Mouse (Mus musculus): ENCODE results near the gene Ctsw. TPM values are rescaled to one million over a fixed set of nuclear protein-coding genes. Genes with fewer than 3 reads are reported as not detected.
A peak's percentile ranks its signal among the peaks of the same experiment; 100 is the strongest.

The Ctsw gene
- total RNA-seq (2018; cell fraction: chromatin; rRNA removed): not detected
- not detected for total RNA-seq (2018; cell fraction: cytosol; rRNA removed)
- under 1 TPM in 1 of 26 experiments, not detected in 25; 0.51 TPM for total RNA-seq (2018; cell fraction: nucleus; rRNA removed)
- polyA plus RNA-seq (2018): 0.24 to 0.53 TPM in 2 of 3 replicates, not detected in the other

DNA sequence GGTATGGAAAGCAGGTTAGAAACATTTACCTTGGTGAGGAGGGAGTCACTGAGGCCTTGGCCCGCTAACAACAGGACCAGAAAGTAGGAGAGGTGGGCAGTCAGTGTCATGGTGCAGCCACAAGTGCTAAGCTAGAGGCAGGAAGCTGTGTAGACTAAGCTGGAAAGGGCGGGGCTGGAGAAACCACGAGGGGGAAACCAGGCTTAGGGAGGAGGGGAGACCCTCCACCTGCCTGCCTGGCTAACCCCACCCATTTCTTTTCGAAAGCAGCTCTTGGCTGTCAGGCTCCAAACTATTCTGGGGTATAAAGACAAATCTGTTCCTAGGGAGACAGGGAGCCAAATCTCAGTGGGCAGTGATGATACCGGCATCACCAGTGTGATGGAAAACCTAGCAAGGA is at the start of gene Ctsw:
Gene Ctsw (minus strand): TSS at position 134 of the 400 bp plus-strand sequence.
- H3K27ac ChIP-seq: no peak within 1 kb of the TSS
- WGBS (ENCODE audit: missing documents): 34% methylated on average over 5 of the region's 5 CpGs
- H3K4me3 ChIP-seq (ENCODE audit: inconsistent target): no peak within 1 kb of the TSS
- peaks cover 42% of the 10 kb centered on the region for H3K36me3 ChIP-seq (ENCODE audit: inconsistent target)
- H3K79me2 ChIP-seq (ENCODE audit: inconsistent target): no peaks in the 10 kb centered on the region

DNA sequence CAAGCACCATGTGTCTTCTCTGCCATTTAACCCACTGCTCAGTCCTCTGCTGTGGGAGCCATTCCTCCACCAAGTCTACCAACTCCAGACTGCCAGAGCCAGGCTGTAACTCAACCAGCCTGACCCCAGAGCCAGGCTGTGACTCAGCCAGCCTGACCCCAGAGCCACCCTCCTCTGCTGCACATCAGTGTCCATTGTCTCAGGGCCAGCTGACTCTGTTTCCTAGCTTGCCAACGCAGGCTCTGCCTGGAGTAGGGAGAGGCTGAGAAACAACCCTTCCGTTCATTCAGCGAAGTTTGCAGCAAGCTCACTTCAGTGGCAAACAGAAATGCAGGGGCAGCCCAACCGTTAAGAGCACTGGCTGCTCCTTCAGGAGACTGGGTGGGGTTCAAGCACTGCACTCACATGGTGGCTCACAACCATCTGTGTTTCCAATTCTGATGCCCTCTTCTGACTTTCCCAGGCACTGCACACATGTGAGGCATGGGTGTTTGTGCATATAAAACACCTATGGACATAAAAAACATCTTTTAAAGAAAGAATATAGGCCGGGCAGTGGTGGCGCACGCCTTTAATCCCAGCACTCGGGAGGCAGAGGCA is 48.7 kb upstream of the Ctsw start:
- peaks cover 2% of the 10 kb centered on the region; the same call in 1 of the 2 replicates for H3K79me2 ChIP-seq (ENCODE audit: inconsistent target)
- H3K27ac ChIP-seq: no peak overlapping the region
- no peak overlapping the region for H3K4me3 ChIP-seq (ENCODE audit: inconsistent target)
- 92% methylated on average over 8 of the region's 8 CpGs for WGBS (ENCODE audit: missing documents)
- H3K36me3 ChIP-seq (ENCODE audit: inconsistent target): no peaks in the 10 kb centered on the region

DNA sequence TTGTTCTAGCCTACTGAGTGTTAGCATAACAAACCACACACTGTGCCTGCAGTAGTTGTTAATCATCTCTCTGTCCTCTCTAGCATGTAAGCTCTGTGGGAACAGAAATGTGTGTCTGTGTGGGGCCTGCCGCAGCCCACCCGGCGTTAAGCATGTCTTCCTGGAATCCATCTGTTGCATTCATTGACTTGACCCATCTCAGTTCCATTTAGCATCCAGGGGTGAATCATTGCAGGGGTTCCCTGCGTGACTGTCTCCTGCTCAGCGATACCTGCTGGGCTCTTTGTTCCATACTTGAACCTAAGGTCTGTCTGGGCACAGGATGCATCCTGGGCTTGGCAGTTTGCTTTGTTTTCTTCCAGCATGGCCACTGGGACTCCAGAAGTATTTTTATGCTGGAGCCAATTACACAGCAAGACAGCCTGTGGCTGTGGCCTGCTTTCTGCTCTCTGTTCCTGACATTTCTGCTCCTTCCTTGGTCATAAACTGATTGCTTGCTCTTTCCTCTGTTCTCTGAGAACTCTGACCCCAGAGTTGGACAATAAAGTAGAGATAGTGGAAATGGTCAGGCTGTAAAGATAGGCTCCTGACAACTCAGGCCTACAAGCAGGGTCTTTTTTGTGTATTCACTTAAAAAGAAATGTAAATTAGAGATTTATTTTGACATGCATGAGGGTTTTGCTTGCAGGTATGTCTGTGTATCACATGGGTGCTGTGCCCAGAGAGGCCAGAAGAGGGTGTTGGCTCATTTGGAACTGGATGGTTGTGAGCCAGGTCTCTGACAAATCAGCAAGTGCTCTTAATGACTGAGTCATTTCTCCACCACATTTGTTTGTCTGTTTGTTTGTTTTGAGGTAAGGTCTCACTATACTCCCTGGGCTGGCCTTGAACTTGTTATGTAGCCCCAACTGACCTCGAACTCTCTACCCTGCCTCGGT is 47.8 kb upstream of the Ctsw start:
- 95% methylated on average over 7 of the region's 7 CpGs for WGBS (ENCODE audit: missing documents)
- no peak overlapping the region for H3K27ac ChIP-seq
- peaks cover 10% of the 10 kb centered on the region for H3K79me2 ChIP-seq (ENCODE audit: inconsistent target)
- H3K4me3 ChIP-seq (ENCODE audit: inconsistent target): no peak overlapping the region
- no peaks in the 10 kb centered on the region for H3K36me3 ChIP-seq (ENCODE audit: inconsistent target)

DNA sequence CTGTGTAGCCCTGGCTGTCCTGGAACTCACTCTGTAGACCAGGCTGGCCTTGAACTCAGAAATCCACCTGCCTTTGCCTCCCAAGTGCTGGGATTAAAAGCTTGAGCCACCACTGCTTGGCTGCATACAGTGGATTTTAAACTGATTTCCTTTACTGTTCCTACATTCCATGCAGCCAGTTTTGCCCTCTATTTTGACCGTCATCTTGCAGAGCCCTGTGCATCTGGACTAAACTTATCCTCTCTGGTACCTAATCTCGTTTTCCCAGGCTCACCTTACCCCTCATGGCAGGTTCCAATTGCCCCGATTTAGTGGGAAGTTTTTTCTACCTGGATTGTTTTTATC is 44.7 kb upstream of the Ctsw start:
- WGBS (ENCODE audit: missing documents): 47% methylated on average over 3 of the region's 3 CpGs
- Histone ChIP-seq H3K4me3 (ENCODE audit: inconsistent target) (no peak overlapping the region), H3K36me3 (ENCODE audit: inconsistent target) (no peaks in the 10 kb centered on the region), H3K79me2 (ENCODE audit: inconsistent target) (peaks cover 38% of the 10 kb centered on the region), H3K27ac (peak overlapping the region; percentile 78)

DNA sequence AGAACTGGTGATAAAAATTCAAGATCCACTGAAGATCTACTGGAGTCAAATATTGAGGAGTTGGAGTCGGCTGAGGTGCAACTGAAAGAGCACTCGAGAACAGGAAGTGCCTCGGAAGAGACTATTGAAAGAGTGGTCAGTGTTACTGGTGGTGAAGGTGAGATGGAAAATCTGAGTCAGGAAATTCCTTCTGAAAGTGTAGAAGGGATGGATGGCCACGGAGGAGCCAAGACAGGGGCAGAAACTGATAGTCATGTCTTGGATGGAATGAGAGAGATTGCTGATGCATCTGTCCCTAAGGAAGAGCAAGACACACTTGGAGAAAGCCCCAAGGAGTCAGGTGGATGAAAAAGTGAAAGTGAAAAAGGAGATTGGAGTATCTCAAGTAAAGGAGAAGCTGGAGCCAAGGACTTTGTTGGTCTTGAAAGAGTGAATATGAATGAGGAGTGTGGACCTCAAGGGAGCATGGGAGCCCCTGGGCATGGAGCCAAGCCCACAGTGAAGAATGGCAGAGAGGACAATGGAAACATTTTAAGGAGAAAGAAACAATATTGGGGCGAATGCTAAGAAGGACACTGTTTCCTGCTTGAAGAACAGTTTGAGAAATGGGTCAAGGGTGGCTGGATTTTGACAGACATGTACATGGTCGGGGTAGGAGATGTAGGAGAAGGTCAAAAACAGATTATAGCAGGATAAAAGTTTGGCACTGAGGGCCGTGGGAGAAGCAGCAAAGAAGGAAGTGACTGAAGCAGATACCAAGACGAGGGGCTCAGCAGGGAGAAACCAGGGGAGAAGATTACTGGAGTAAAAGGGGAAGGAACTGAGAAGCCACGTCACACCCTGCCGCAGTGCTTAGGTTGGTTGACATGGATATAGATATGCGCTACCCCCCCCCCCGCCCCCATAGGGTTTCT is 44.0 kb upstream of the Ctsw start:
- Histone ChIP-seq H3K79me2 (ENCODE audit: inconsistent target) (peaks cover 45% of the 10 kb centered on the region), H3K27ac (peak overlapping the region; percentile 78), H3K36me3 (ENCODE audit: inconsistent target) (no peaks in the 10 kb centered on the region), H3K4me3 (ENCODE audit: inconsistent target) (peak overlapping the region; percentile 71)
- WGBS (ENCODE audit: missing documents): 6% methylated on average over 11 of the region's 12 CpGs

DNA sequence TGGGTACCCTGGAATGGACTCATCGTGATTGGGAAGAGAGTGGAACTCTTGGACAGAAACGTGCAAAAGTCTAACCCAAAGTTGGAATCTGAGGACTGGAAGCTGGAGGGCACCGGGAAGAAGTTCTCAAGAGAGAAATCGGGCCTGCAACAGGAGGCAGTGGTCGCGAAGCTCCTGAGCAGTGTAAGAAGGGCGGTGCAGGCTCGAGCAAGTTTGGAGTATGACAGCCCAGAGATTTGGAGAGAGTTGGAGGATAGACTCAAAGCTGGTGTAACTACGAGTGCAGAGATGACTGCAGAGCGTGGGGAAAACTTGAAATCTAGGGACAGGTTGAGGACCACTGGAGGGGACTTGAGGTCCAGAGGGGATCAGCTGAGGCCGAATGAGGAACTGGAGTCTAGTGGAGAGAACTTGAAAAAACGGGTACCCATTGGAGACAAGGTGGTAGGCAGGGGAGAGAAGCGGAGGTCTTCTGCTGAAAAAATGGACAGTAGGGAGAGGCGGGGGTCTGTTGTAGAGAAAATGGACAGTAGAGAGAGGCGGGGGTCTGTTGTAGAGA is 42.8 kb upstream of the Ctsw start:
- H3K4me3 ChIP-seq (ENCODE audit: inconsistent target): peak overlapping the region; percentile 71
- peak overlapping the region; percentile 89 for H3K27ac ChIP-seq
- H3K36me3 ChIP-seq (ENCODE audit: inconsistent target): no peaks in the 10 kb centered on the region
- 12% methylated on average over 15 of the region's 15 CpGs for WGBS (ENCODE audit: missing documents)
- H3K79me2 ChIP-seq (ENCODE audit: inconsistent target): peaks cover 57% of the 10 kb centered on the region

DNA sequence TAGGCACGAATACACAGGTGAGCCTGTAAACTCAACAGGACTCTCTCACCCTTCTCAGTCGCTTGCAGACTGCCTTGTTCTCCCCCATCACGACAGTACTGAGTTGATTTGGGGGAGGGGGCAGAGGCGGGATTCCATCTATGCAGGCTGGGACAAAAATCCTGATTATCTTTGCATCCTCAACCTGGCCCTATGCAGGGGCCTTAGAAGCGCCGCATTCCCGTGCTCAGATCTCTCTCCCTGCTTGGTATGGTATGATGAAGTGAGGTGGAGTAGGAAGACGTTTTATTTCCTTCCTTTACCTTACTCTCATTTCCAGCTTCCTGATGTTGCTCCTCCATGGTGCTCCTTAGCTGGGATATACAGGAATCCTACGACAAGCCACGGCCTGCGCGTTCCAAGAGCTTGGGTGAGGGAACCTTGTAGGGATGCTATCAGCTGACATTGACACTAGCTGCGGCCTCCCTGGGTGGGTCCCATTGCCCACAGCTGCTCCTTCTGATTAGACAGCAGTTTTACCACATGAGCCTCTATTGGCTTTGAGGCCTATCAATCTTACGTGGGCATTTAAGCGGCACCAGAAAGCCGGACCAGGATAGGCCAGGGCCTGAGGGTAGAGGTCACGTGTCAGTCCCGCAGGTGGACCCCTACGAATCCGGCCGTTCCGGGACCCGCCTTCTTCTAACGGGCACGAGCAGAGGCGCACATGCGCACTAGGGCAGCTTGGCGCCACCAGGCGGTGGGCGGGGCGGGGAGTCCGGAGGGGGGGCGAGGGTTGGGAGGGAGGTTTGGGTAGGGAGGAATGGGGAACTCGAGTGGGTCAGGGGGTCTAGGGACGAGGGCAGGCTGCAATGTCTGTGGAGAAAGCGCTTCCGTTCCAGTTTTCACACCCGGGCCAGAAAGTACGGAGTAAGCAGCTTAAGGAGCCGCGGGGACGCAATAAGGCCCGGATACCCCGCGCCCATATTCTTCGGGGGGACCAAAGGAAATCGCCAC is 42.0 kb upstream of the Ctsw start, which contains the start of gene Snx32:
Gene Snx32 (minus strand): TSS at position 508 of the 996 bp plus-strand sequence.
- WGBS (ENCODE audit: missing documents): 2% methylated on average over 46 of the region's 47 CpGs
- peak within 1 kb of the TSS; percentile 86 for H3K4me3 ChIP-seq (ENCODE audit: inconsistent target)
- H3K79me2 ChIP-seq (ENCODE audit: inconsistent target): peaks cover 65% of the 10 kb centered on the region
- peak within 1 kb of the TSS; percentile 89 for H3K27ac ChIP-seq
- H3K36me3 ChIP-seq (ENCODE audit: inconsistent target): no peaks in the 10 kb centered on the region

DNA sequence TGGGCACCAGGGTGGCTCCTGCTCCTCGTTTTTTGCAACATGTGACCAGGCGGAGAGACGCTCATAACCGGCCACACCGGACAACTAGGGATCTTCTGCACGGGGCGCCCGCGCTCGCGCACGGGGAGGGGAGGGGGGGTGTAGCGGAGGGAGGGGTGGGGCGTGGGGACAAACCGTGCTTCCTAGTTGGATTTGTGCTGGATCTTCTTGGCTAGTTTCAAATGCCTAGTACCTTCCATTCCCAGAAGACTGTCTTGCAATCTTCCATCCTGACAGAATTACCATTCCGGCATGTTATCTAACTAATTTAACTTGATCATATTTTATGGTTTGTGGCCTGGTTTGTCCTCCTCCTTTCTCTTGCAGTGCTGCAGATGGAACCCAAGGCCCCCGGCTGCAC is 35.4 kb upstream of the Ctsw start, which contains the start of gene 1700020D05Rik:
Gene 1700020D05Rik (minus strand): TSS at position 101 of the 400 bp plus-strand sequence.
- no peak within 1 kb of the TSS for H3K27ac ChIP-seq
- no peak within 1 kb of the TSS for H3K4me3 ChIP-seq (ENCODE audit: inconsistent target)
- H3K36me3 ChIP-seq (ENCODE audit: inconsistent target): peaks cover 5% of the 10 kb centered on the region; the same call in 1 of the 2 replicates
- H3K79me2 ChIP-seq (ENCODE audit: inconsistent target): peaks cover 89% of the 10 kb centered on the region
- 96% methylated on average over 17 of the region's 17 CpGs for WGBS (ENCODE audit: missing documents)

DNA sequence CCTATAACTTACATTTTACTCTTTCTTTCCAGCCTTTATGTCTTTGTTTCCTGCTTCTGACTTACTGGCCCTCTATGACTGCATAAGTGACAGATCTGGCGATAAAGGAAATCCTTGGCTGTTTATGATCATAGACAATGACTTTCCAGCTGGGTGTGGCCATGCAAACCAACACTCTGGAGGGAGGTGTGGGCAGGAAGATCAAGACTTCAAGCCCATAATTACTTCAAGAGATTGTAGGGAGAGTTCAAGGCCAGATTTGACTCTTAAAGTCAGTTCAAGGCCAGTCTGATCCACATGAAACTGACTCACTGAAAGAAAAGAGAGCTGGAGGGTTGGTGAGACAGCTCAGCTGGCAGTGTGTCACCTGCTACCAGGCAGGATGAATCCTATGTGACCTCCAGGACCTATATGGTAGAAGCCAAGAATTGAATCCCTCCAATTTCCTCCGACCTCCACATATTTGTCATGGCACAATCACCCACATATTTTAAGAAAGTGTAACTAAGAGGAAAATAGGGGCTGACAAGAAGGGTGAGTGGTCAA is 32.1 kb upstream of the Ctsw start:
- Histone ChIP-seq H3K36me3 (ENCODE audit: inconsistent target) (peaks cover 24% of the 10 kb centered on the region), H3K4me3 (ENCODE audit: inconsistent target) (no peak overlapping the region), H3K27ac (no peak overlapping the region), H3K79me2 (ENCODE audit: inconsistent target) (peaks cover 63% of the 10 kb centered on the region)
- WGBS (ENCODE audit: missing documents): 94% methylated on average over 2 of the region's 2 CpGs

DNA sequence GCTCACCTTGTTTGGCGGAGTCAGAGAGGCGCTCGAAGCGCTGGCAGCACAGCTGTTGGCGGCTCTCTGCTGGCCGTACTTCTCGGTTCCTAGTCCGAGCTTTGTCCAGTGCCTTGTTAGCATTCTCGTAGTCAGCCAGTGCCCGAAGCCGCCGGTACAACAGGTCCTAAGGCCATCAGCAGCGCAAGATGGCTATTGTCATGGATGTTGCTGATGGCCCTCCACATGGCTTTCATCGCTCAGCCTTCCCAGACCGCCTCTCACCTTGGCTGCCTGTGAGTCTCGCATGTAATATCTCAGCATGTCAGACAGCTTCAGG is 27.7 kb upstream of the Ctsw start:
- Histone ChIP-seq H3K36me3 (ENCODE audit: inconsistent target) (peaks cover 42% of the 10 kb centered on the region), H3K4me3 (ENCODE audit: inconsistent target) (no peak overlapping the region), H3K27ac (no peak overlapping the region), H3K79me2 (ENCODE audit: inconsistent target) (peaks cover 58% of the 10 kb centered on the region)
- WGBS (ENCODE audit: missing documents): 95% methylated on average over 16 of the region's 16 CpGs

DNA sequence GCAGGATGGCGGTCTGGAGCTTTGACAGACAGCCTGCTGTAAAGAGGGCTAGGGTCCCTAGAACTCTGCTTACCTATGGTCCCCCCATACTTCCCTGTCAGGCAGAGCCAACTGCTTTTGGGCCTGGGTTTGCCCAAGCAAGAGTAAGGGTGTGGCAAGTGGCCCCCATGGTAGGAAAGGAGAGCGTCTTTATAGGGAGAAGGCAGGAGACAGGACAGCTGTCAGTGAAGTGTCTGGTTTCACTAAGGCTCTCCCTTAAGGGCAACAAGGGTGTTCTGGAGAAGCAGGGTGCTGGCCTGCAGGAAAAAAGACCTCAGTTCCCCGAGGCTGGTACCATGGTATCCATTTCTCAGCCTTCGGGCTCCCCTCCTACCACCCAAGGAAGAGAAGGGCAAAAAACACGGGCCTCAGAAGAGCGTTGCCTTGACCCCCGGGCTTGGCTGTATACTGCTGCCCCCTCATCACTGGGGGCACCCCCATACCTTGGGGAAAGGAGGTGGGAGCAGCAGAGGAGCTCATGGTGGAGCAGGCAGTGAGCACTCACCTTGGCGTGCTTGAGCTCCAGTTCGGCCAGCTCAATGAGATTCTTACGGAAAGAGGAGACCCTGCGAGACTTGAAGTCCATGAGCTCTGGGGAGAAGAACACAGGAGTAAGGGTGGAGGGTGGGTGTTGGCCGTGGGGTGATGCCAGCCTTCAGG is 27.2 kb upstream of the Ctsw start:
- Histone ChIP-seq H3K36me3 (ENCODE audit: inconsistent target) (peaks cover 42% of the 10 kb centered on the region), H3K27ac (no peak overlapping the region), H3K4me3 (ENCODE audit: inconsistent target) (no peak overlapping the region), H3K79me2 (ENCODE audit: inconsistent target) (peaks cover 53% of the 10 kb centered on the region)
- WGBS (ENCODE audit: missing documents): 95% methylated on average over 12 of the region's 12 CpGs

DNA sequence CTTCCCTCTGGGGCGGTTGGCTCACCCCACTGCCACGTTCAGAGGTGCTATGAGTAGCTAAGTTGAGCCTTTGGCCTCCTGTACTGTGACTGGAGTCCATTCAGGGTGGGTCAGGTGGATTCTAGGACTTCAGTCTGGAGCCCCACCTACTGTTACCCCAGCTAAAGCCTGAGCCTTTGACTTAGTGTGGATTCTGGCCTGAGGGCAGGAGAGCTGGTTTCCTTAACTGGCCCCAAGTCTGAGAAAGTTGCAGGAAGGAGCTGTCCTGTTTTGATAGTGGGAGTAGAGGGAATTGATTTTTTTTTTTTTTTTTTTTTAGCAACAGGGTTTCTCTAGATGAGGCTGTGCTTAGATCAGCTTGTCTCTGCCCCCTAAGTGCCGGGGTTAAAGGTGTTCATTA is 26.0 kb upstream of the Ctsw start:
- H3K36me3 ChIP-seq (ENCODE audit: inconsistent target): peaks cover 42% of the 10 kb centered on the region
- 100% methylated on average over 1 of the region's 3 CpGs for WGBS (ENCODE audit: missing documents)
- H3K4me3 ChIP-seq (ENCODE audit: inconsistent target): no peak overlapping the region
- H3K79me2 ChIP-seq (ENCODE audit: inconsistent target): peaks cover 46% of the 10 kb centered on the region
- no peak overlapping the region for H3K27ac ChIP-seq

Measured in macrophage (primary cell).